Mouse (Mus musculus) left cerebral cortex, adult 2 months (tissue): Measurements from ENCODE around the gene Cnbd2. TPM values are rescaled to one million over a fixed set of nuclear protein-coding genes. Genes with fewer than 3 reads are reported as not detected.

Experiments used
- DNase-seq, 2 experiments: peaks; one replicate each; pipeline ENCODE4 v3.0.0; 2021 to 2022; ENCODE audit warnings: low spot score in 2 of 2, mixed read lengths in 1 of 2; ENCODE audit errors: extremely low spot score in 1 of 2
- H3K27ac ChIP-seq: fragments of 200-600 bp; 2 replicates; pipeline ENCODE4 v1.8.1; 2022
- H3K4me3 ChIP-seq: fragments of 200-600 bp; 2 replicates; pipeline ENCODE4 v1.8.1; 2022
- CTCF ChIP-seq: fragments of 200-600 bp; IDR thresholded peaks from 2 replicates; pipeline ENCODE4 v1.8.1; 2022; ENCODE audit warnings: antibody characterized with exemption, mild to moderate bottlenecking, moderate library complexity
- intact Hi-C: fragments of 180-260 bp; cut with DNase I; formaldehyde crosslinking; loops from one replicate; pipeline ENCODE4 v1.15.1; 2025
- long read RNA-seq, 2 experiments: library from polyadenylated mRNA; stranded (forward); transcript quantifications; one replicate each; pipeline ENCODE4 v2.0.0; 2021; ENCODE audit warnings: borderline mapping rate in 2 of 2
- total RNA-seq, 2 experiments: library from RNA; stranded (reverse); gene quantifications; 2 replicates each; pipeline ENCODE4 v1.2.3; 2021

Cnbd2 gene
- total RNA-seq = 1 to 10 TPM; 6.9 to 7.3 TPM
- long read RNA-seq, experiment 1, partial matches to known transcripts = 0 of 5 reads
- long read RNA-seq, experiment 1, other reads (novel, unspliced or antisense) = 5 of 5 reads
- long read RNA-seq, experiment 2, partial matches to known transcripts = 0 of 5 reads
- long read RNA-seq, experiment 2, other reads (novel, unspliced or antisense) = 4 of 5 reads

GRCm38 (mm10) chr2:156312297-156312897 lies at the start of gene Cnbd2, which contains the start of gene Scand1:
TSS of gene Cnbd2 (plus strand) at chr2:156312299.
TSS of gene Scand1 (minus strand) at chr2:156312704.
- intact Hi-C loops = loop anchor here (5.0 to 10.0 kb wide), 3 partner anchors 150 to 392 kb away; no protein-coding TSS in a partner anchor
- TF ChIP-seq CTCF = peak; percentile 10
- Histone ChIP-seq H3K4me3 (peak within 1 kb of the TSS; percentile 99), H3K27ac (peak within 1 kb of the TSS; percentile 98)
- peak; percentile 79 to 82 for DNase-seq

GRCm38 (mm10) chr2:156263204-156263893 lies 48.8 kb upstream of the Cnbd2 start:
- intact Hi-C loops = no loop called here
- TF ChIP-seq CTCF = no peak
- DNase-seq = no peak

GRCm38 (mm10) chr2:156267636-156268035 lies 44.5 kb upstream of the Cnbd2 start:
- no peak for DNase-seq
- Histone ChIP-seq H3K4me3 (no peak overlapping the region), H3K27ac (no peak overlapping the region)
- intact Hi-C loops = no loop called here
- TF ChIP-seq CTCF = no peak

More at GRCm38 (mm10) chr2:156263204-156263893, 48.8 kb upstream of the Cnbd2 start:
- H3K4me3 ChIP-seq = no peak overlapping the region
- no peak overlapping the region for H3K27ac ChIP-seq

GRCm38 (mm10) chr2:156272553-156272952 lies 39.5 kb upstream of the Cnbd2 start:
- intact Hi-C loops = no loop called here
- no peak overlapping the region for H3K27ac ChIP-seq
- H3K4me3 ChIP-seq = no peak overlapping the region
- no peak for DNase-seq
- no peak for TF ChIP-seq CTCF

- peak; percentile 74 to 79 for DNase-seq
- H3K4me3 ChIP-seq = no peak overlapping the region
- peak; percentile 96 for TF ChIP-seq CTCF
- peak overlapping the region; percentile 78 for H3K27ac ChIP-seq
- intact Hi-C loops = loop anchor here (2.0 to 5.0 kb wide), 2 partner anchors 81 to 98 kb away; partner anchors contain the start of genes Phf20 and Rbm39
These were observed 33.7 kb upstream of the Cnbd2 start for GRCm38 (mm10) chr2:156278226-156279017.

- no peak overlapping the region for H3K27ac ChIP-seq
- intact Hi-C loops = no loop called here
- DNase-seq = no peak
- no peak overlapping the region for H3K4me3 ChIP-seq
- no peak for TF ChIP-seq CTCF
These were observed 30.9 kb upstream of the Cnbd2 start for GRCm38 (mm10) chr2:156281227-156281626.

- no peak overlapping the region for H3K27ac ChIP-seq
- no peak for TF ChIP-seq CTCF
- intact Hi-C loops = no loop called here
- DNase-seq = no peak
- no peak overlapping the region for H3K4me3 ChIP-seq
These were observed 26.9 kb upstream of the Cnbd2 start for GRCm38 (mm10) chr2:156285161-156285560.

- H3K27ac ChIP-seq = no peak overlapping the region
- intact Hi-C loops = no loop called here
- TF ChIP-seq CTCF = no peak; the same call in none of the 2 replicates
- no peak for DNase-seq
- no peak overlapping the region for H3K4me3 ChIP-seq
These were observed 25.4 kb upstream of the Cnbd2 start for GRCm38 (mm10) chr2:156286733-156287132.

- no peak overlapping the region for H3K4me3 ChIP-seq
- no peak for TF ChIP-seq CTCF
- no peak for DNase-seq
- no peak overlapping the region for H3K27ac ChIP-seq
- intact Hi-C loops = no loop called here
These were observed 23.9 kb upstream of the Cnbd2 start for GRCm38 (mm10) chr2:156288222-156288621.

- no peak for DNase-seq
- intact Hi-C loops = no loop called here
- no peak overlapping the region for H3K4me3 ChIP-seq
- TF ChIP-seq CTCF = no peak
- H3K27ac ChIP-seq = no peak overlapping the region
These were observed 22.4 kb upstream of the Cnbd2 start for GRCm38 (mm10) chr2:156289552-156290160.

- intact Hi-C loops = no loop called here
- DNase-seq = no peak
- no peak overlapping the region for H3K4me3 ChIP-seq
- H3K27ac ChIP-seq = no peak overlapping the region
- no peak for TF ChIP-seq CTCF
These were observed 20.1 kb upstream of the Cnbd2 start for GRCm38 (mm10) chr2:156291998-156292397.
